Mouse (Mus musculus) liver, adult 2 months (tissue): ENCODE data around the gene Tyw1.

Source experiments
- CTCF ChIP-seq: fragments of 200-500 bp; IDR thresholded peaks from 2 replicates; pipeline ENCODE4 v1.5.1; 2011; ENCODE audit warnings: low read depth, low read length, control low read depth
- POLR2A ChIP-seq: fragments of 200-500 bp; IDR thresholded peaks from 2 replicates; pipeline ENCODE4 v1.6.1; 2011; ENCODE audit warnings: low read length, control low read depth; ENCODE audit not compliant: insufficient read depth; ENCODE audit errors: extremely low read depth

DNA sequence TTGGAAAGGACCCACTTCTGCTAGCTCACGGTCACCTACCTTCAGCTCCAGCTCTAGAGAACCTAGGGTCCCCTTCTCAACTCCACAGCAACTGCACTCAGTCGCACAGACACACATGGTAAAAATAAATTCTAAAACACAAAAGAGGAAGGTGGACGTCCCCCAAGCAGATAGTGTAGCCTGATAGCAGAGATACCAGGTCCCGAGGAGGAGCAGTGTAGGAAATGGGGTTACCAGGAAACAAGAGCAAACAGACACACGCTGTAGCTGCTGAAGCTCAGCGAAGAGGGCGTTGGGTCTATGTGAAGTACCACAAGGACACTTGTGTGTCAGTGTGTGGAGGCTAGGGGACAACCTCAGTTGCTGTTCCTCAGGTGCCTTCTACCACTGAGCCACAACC is 89.6 kb downstream of the Tyw1 start:
- TF ChIP-seq POLR2A = no peak
- no peak for TF ChIP-seq CTCF
